Mouse (Mus musculus) heart, embryonic 15.5 days (tissue): ENCODE data around the gene Pfkl. TPM values are rescaled to one million over a fixed set of nuclear protein-coding genes. Genes with fewer than 3 reads are reported as not detected.

Experiments used
- ATAC-seq: fragments of 200-750 bp; cut with Nextera tagmentation; replicated peaks from 2 replicates; pipeline ENCODE4 v1.8.0; 2017; ENCODE audit warnings: low read depth, moderate TSS enrichment; ENCODE audit not compliant: insufficient number of reproducible peaks, insufficient read depth, low FRiP score
- H3K27ac ChIP-seq: fragments of 300-500 bp; sonication (generic); 2 replicates; pipeline ENCODE4 v1.5.1; 2015; ENCODE audit warnings: mild to moderate bottlenecking, inconsistent platforms
- H3K27me3 ChIP-seq: fragments of 300-500 bp; sonication (generic); 2 replicates; pipeline ENCODE4 v1.6.1; 2015; ENCODE audit warnings: inconsistent platforms
- H3K36me3 ChIP-seq: fragments of 300-500 bp; sonication (generic); 2 replicates; pipeline ENCODE4 v1.6.1; 2015; ENCODE audit warnings: mild to moderate bottlenecking, inconsistent platforms
- H3K4me1 ChIP-seq: fragments of 300-500 bp; sonication (generic); replicated peaks from 2 replicates; pipeline ENCODE4 v1.6.1; 2015; ENCODE audit warnings: inconsistent platforms
- H3K4me2 ChIP-seq: fragments of 300-500 bp; sonication (generic); 2 replicates; pipeline ENCODE4 v1.6.1; 2015; ENCODE audit warnings: inconsistent platforms, mild to moderate bottlenecking, moderate library complexity
- H3K4me3 ChIP-seq: fragments of 300-500 bp; sonication (generic); 2 replicates; pipeline ENCODE4 v1.5.1; 2015; ENCODE audit warnings: mild to moderate bottlenecking, inconsistent platforms
- H3K9ac ChIP-seq: fragments of 300-500 bp; sonication (generic); 2 replicates; pipeline ENCODE4 v1.6.1; 2015; ENCODE audit warnings: mild to moderate bottlenecking, inconsistent platforms
- H3K9me3 ChIP-seq: fragments of 300-500 bp; sonication (generic); replicated peaks from 2 replicates; pipeline ENCODE4 v1.6.1; 2016; ENCODE audit warnings: inconsistent platforms
- WGBS: fragments of 180-500 bp; shearing (Covaris S2); methylation state at CpG from one replicate; pipeline ENCODE4 v1.1.7; 2015; ENCODE audit warnings: mixed read lengths; 5-methylcytosine and 5-hydroxymethylcytosine counted together
- polyA plus RNA-seq: library from polyadenylated mRNA; unstranded; fragments of >200 nt; fragmentation: Nextera tagmentation; extraction: Ambion mirVana; gene quantifications from 2 replicates; pipeline ENCODE4 v1.2.1, GENCODE M21; 2015

Gene Pfkl
- 167 and 185 TPM in 2 replicates for polyA plus RNA-seq

- H3K4me3 ChIP-seq, result peak within 1 kb of the TSS; percentile 69
- no peaks in the 10 kb centered on the region for H3K9me3 ChIP-seq
- peak within 1 kb of the TSS; percentile 98 for H3K27ac ChIP-seq
- no peak for ATAC-seq
- H3K4me1 ChIP-seq, result peaks cover 42% of the 10 kb centered on the region
- H3K4me2 ChIP-seq, result peak within 1 kb of the TSS; percentile 91
- H3K36me3 ChIP-seq, result no peaks in the 10 kb centered on the region
- 1% methylated on average over 9 of the region's 9 CpGs for WGBS
- peak within 1 kb of the TSS; percentile 73 for H3K9ac ChIP-seq
- no peaks in the 10 kb centered on the region for H3K27me3 ChIP-seq
These were observed at the start of gene Pfkl for GRCm38 (mm10) chr10:78009945-78010293. Gene Pfkl (minus strand): TSS chr10:78010083.

DNA sequence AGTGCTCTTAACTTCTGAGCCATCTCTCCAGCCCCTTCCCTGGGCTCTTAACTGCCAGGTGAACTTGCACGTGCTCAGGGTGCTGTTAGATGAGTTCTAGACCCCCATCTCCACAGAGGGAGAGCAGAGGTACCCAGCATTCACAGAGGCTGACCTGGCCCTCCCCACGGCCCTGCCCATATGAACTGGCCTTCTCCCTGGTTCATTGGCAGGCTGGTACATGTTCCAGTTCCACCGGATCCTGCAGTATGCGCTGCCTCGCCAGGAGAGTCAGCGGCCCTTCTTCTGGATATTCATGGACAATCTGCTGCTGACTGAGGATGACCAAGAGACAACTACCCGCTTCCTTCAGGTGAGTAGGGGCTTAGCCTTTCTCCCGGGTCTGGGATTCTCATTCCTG lies 47.2 kb upstream of the Pfkl start:
- H3K9me3 ChIP-seq, result no peaks in the 10 kb centered on the region
- 81% methylated on average over 8 of the region's 8 CpGs for WGBS
- ATAC-seq, result no peak
- H3K9ac ChIP-seq, result no peak overlapping the region
- no peak overlapping the region for H3K4me2 ChIP-seq
- H3K27ac ChIP-seq, result no peak overlapping the region
- H3K36me3 ChIP-seq, result no peaks in the 10 kb centered on the region
- H3K4me3 ChIP-seq, result no peak overlapping the region
- no peaks in the 10 kb centered on the region for H3K4me1 ChIP-seq
- H3K27me3 ChIP-seq, result no peaks in the 10 kb centered on the region

DNA sequence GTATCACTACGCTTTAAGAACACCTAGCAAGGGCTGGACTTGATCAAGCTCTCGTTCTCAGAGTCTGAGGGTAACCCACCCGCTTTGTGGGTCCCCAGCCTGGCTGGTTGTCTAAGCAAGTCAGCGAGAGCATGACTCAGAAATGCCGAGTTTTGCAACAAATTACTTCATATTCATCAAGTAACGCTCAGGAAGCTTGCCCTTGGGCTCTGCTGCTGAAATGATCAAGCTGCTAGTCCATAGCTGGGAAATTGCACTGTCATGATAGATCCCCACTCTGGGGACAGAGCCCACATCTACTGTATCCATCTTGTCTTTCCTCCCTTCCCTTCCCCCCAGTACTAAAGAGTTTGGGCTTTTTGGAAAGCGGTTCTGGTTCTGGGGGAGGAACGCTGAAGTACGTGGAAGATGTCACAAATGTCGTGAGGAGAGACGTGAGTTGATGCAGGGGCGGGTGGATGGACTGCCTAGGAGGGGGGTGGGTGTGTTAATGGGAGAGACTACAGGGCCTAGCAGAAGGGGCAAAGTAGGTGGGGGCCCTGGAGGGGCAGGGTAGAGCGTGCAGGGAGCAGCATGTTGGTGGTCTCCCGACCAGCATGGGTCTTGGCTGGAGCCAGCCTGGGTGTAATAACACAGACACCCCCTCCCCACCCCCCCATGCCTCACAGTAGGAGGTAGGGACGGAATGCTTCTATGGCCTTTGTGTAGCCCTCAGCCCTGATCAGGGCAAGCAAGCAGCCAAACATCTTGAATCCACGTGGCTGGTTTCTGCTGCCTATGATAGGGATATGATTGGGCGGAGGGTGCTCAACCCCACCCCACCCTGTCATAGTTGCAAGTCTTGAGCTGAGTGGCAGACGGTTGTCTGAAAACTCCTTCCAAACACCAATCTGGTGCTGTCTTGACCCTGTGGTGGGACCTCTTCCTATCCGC lies 45.0 kb upstream of the Pfkl start:
- peak; percentile 24; the same call in 1 of the 2 replicates for ATAC-seq
- H3K27ac ChIP-seq, result no peak overlapping the region

GRCm38 (mm10) chr10:78049519-78050035 lies 39.7 kb upstream of the Pfkl start:
- H3K27me3 ChIP-seq, result no peaks in the 10 kb centered on the region
- H3K4me1 ChIP-seq, result no peaks in the 10 kb centered on the region
- no peak for ATAC-seq
- 50% methylated on average over 11 of the region's 11 CpGs for WGBS
- H3K4me2 ChIP-seq, result no peak overlapping the region
- H3K36me3 ChIP-seq, result no peaks in the 10 kb centered on the region
- no peak overlapping the region for H3K9ac ChIP-seq
- no peaks in the 10 kb centered on the region for H3K9me3 ChIP-seq
- H3K4me3 ChIP-seq, result no peak overlapping the region
- no peak overlapping the region for H3K27ac ChIP-seq

More for the DNA sequence above, 45.0 kb upstream of the Pfkl start:
- H3K36me3 ChIP-seq, result no peaks in the 10 kb centered on the region
- H3K4me3 ChIP-seq, result no peak overlapping the region
- H3K9me3 ChIP-seq, result no peaks in the 10 kb centered on the region
- no peaks in the 10 kb centered on the region for H3K27me3 ChIP-seq
- no peak overlapping the region for H3K4me2 ChIP-seq
- H3K9ac ChIP-seq, result no peak overlapping the region
- H3K4me1 ChIP-seq, result no peaks in the 10 kb centered on the region
- WGBS, result 59% methylated on average over 18 of the region's 19 CpGs

DNA sequence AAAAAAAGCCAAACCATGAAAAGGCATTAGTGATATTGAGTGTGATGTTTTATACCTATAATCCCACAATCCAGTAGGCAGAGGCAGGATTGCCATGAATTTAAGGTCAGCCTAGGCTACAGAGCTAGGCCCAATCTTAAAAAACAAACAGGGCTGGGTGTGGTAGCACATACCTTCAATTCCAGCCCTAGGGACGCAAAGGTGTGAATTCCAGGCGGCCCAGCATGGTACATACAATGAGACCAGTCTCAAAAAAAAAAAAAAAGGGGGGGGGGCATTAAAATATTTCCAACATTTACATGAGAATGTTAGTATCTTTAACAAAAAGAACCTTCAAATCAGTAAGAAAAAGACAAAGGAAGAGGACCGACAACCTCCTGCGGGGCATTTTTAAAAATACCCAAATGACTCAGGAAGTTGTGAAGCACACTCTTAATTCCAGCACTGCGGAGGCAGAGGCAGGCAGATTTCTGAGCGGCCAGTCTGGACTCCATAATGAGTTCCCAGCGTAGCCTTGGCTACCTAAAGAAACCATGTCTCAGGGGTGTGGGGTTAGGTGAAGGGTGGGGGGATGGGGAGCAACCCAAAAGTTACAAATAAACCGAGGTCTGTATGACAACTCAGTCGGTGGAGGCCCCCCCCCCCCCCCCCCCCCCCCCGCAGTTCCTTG lies 38.3 kb upstream of the Pfkl start:
- Histone ChIP-seq H3K27ac (no peak overlapping the region), H3K4me1 (peaks cover 6% of the 10 kb centered on the region), H3K4me2 (no peak overlapping the region), H3K27me3 (peaks cover 2% of the 10 kb centered on the region), H3K36me3 (no peaks in the 10 kb centered on the region), H3K9ac (no peak overlapping the region), H3K4me3 (no peak overlapping the region), H3K9me3 (no peaks in the 10 kb centered on the region)
- WGBS, result 78% methylated on average over 9 of the region's 10 CpGs
- ATAC-seq, result no peak

- ATAC-seq, result no peak
- Histone ChIP-seq H3K9me3 (no peaks in the 10 kb centered on the region), H3K4me1 (peaks cover 9% of the 10 kb centered on the region), H3K36me3 (no peaks in the 10 kb centered on the region), H3K27me3 (peaks cover 17% of the 10 kb centered on the region), H3K4me2 (no peak overlapping the region), H3K9ac (no peak overlapping the region), H3K27ac (no peak overlapping the region), H3K4me3 (no peak overlapping the region)
- WGBS, result 77% methylated on average over 4 of the region's 4 CpGs
These were observed 36.5 kb upstream of the Pfkl start for GRCm38 (mm10) chr10:78046388-78046787.

- Histone ChIP-seq H3K27me3 (peaks cover 20% of the 10 kb centered on the region), H3K27ac (no peak overlapping the region), H3K9me3 (no peaks in the 10 kb centered on the region), H3K36me3 (no peaks in the 10 kb centered on the region), H3K4me1 (peaks cover 9% of the 10 kb centered on the region), H3K4me2 (no peak overlapping the region), H3K9ac (no peak overlapping the region), H3K4me3 (no peak overlapping the region)
- ATAC-seq, result no peak
- 64% methylated on average over 1 of the region's 1 CpGs for WGBS
These were observed 34.6 kb upstream of the Pfkl start for GRCm38 (mm10) chr10:78044531-78044930.

DNA sequence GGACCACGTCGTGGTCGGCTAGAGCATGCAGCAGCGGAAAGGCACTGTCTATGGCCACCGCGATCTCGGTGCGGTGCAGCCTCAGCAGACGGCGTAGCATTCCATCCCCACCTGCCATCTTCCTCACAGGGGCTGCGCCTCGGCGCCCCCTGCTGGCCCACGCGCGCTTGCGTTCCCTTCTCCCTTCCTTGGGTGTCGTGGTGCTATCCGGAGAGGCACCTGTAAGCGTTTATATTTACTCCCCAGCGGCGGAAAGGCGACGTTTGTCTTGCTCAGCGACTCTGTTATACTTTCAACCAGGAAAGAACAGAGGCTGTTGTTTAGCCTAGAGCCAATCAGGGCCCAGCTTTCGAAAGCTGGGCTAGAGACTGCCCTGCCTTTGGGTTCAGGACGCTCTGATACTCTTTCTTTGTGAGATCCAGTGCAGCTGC lies 33.5 kb upstream of the Pfkl start, which contains the start of gene Aire:
Aire (minus strand) TSS at position 205 of the 431 bp plus-strand sequence.
- no peak within 1 kb of the TSS for H3K27ac ChIP-seq
- no peaks in the 10 kb centered on the region for H3K36me3 ChIP-seq
- H3K4me1 ChIP-seq, result peaks cover 9% of the 10 kb centered on the region
- no peak within 1 kb of the TSS for H3K9ac ChIP-seq
- no peak for ATAC-seq
- H3K9me3 ChIP-seq, result no peaks in the 10 kb centered on the region
- H3K27me3 ChIP-seq, result peaks cover 20% of the 10 kb centered on the region
- H3K4me3 ChIP-seq, result peak within 1 kb of the TSS; percentile 26
- H3K4me2 ChIP-seq, result peak within 1 kb of the TSS; percentile 52
- 4% methylated on average over 27 of the region's 27 CpGs for WGBS

DNA sequence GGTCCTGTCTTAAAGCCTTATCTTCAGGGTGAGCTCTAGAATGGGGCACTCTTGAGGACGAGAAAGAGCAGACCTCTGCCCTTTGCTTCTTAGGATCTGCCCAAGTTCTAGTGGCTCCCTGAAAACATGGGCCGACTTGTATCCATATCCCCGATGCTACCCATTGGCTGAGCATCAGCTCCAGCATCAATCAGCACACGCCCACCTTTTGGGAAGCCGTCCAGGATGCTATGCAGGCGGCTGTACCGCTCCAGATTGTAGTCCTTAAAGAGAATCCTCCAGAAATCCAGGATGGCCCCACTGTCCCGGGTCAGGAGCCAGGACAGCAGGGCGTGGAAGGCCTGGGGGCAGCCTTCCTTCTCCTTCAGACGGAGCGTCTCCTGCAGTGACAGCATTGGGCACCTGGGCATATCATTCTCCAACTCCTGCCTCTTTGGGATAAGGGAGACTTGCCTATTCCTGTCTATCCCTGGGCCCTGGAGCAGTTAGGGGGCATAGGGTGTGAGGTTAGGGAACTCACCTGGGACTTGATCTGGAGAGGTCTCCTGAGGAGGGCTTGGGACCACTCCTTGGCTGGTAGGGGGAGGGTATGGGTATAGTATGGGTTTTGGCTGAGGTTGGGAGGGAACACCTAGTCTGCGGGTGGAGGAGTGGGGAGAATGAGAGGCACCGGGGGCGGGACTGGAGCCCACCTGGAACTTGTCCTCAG lies 33.0 kb upstream of the Pfkl start:
- H3K36me3 ChIP-seq, result no peaks in the 10 kb centered on the region
- ATAC-seq, result no peak
- 54% methylated on average over 14 of the region's 14 CpGs for WGBS
- H3K4me3 ChIP-seq, result peak overlapping the region; percentile 26
- no peak overlapping the region for H3K9ac ChIP-seq
- H3K27ac ChIP-seq, result no peak overlapping the region
- peak overlapping the region; percentile 52 for H3K4me2 ChIP-seq
- no peaks in the 10 kb centered on the region for H3K9me3 ChIP-seq
- peaks cover 20% of the 10 kb centered on the region for H3K27me3 ChIP-seq
- peaks cover 9% of the 10 kb centered on the region for H3K4me1 ChIP-seq

GRCm38 (mm10) chr10:78042096-78042495 lies 32.2 kb upstream of the Pfkl start:
- Histone ChIP-seq H3K4me3 (no peak overlapping the region), H3K27ac (no peak overlapping the region), H3K27me3 (peaks cover 20% of the 10 kb centered on the region), H3K36me3 (no peaks in the 10 kb centered on the region), H3K9ac (no peak overlapping the region), H3K4me1 (peaks cover 9% of the 10 kb centered on the region), H3K4me2 (no peak overlapping the region), H3K9me3 (no peaks in the 10 kb centered on the region)
- 61% methylated on average over 7 of the region's 7 CpGs for WGBS
- ATAC-seq, result no peak

- Histone ChIP-seq H3K4me2 (no peak within 1 kb of the TSS), H3K9ac (no peak within 1 kb of the TSS), H3K9me3 (no peaks in the 10 kb centered on the region), H3K4me3 (no peak within 1 kb of the TSS), H3K4me1 (peaks cover 9% of the 10 kb centered on the region), H3K27me3 (peaks cover 20% of the 10 kb centered on the region), H3K27ac (no peak within 1 kb of the TSS), H3K36me3 (no peaks in the 10 kb centered on the region)
- 92% methylated on average over 5 of the region's 5 CpGs for WGBS
- no peak for ATAC-seq
These were observed 31.8 kb upstream of the Pfkl start, which contains the start of gene Dnmt3l for GRCm38 (mm10) chr10:78041647-78042046. Gene Dnmt3l (plus strand): TSS chr10:78041947.
